Mouse (Mus musculus) T-cell, adult 2 months (primary cell): Measurements from ENCODE around the gene Srxn1.
"Not testable (repeated sequence)": the region's sequence is repeated elsewhere in the genome, so short reads cannot be mapped to it uniquely, and the experiment has no call there.

Source experiments
- DNase-seq: peaks from one replicate; pipeline ENCODE4 v3.0.0; 2022; ENCODE audit warnings: low spot score

Srxn1 gene

GRCm38 (mm10) chr2:152105318-152106224 lies at the start of gene Srxn1:
Gene Srxn1 (plus strand): TSS chr2:152105516.
- DNase-seq, result peak; percentile 19

- DNase-seq, result no peak
These were observed 48.7 kb upstream of the Srxn1 start for GRCm38 (mm10) chr2:152056368-152057251.

DNA sequence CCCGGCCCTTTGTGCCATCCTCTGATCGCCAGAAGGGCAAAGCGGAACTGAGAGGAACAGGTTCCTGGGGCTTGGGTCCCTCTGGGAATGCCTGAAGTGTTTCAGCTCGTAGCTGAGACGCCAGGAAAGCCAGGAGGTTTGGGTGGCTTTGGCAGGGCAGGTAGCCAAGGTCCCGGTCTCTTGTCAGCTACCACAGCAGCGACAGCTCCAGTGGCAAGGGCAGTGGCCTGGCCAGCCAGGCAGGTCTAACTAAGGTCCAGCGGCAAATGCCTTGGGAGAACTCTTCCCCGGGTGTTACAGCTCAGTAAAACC lies 48.1 kb upstream of the Srxn1 start:
- DNase-seq, result no peak

DNA sequence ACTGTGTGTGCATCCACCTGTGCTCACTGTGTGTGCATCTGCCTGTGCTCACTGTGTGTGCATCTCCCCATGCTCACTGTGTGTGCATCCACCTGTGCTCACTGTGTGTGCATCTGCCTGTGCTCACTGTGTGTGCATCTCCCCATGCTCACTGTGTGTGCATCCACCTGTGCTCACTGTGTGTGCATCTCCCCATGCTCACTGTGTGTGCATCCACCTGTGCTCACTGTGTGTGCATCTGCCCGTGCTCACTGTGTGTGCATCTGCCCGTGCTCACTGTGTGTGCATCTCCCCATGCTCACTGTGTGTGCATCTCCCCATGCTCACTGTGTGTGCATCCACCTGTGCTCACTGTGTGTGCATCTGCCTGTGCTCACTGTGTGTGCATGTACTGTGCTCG lies 42.5 kb upstream of the Srxn1 start:
- not testable (repeated sequence) for DNase-seq

DNA sequence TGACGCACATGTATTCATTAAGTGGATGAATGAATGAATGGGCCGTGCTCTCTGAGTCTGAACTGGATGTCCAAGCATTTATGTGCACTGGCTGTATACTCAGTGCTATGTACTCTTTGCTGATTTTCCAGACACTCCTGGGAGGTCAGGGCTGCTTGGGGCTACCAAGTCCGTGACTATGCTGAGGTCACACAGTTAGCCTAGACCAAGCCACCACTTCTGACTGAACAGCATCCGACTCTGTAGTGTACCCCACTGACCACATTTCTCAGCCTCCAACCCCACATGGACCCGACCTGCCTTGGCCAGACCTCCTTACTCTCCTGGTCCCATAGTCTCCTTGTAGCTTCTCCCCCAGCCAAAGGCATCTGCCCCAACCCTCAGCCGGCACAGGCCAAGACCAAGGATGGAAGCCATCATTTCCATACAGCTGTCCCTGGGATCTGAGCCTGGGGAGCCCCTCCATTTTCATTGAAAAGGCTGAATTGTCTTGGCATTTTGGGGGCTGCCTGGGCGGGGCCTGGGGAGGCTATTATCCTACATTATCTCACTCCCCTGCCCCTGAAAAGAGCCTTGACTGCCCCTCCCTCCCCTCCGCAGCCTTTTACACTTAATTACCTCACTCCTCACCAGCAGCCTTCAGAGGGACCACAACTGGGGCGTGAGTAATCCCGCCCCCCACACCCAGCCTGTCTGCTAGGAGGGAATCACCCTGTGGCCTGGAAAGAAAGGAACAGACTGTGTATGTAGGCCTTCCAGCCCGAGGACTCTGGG lies 36.5 kb upstream of the Srxn1 start:
- no peak for DNase-seq

- no peak for DNase-seq
These were observed 35.9 kb upstream of the Srxn1 start for GRCm38 (mm10) chr2:152069434-152069786.

DNA sequence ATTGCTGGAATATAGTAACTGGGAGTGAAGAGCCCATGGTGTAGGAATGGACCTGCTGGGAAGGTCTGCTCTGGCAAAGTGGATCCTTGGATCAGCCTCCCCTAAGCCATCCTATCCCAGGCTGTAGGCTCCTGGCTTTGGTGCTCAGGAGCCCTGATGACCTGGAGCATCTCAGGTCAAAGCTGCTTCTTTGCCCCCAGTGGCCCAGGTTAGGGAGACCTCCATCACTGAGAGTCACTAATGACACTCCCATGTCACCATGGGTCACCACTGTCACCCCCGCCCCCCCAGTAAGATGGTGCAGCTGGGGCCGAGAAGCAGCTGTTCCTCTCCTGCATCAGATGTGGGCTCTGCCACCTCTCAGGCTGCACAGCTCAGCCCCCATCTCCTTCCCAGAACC lies 35.4 kb upstream of the Srxn1 start:
- no peak for DNase-seq

DNA sequence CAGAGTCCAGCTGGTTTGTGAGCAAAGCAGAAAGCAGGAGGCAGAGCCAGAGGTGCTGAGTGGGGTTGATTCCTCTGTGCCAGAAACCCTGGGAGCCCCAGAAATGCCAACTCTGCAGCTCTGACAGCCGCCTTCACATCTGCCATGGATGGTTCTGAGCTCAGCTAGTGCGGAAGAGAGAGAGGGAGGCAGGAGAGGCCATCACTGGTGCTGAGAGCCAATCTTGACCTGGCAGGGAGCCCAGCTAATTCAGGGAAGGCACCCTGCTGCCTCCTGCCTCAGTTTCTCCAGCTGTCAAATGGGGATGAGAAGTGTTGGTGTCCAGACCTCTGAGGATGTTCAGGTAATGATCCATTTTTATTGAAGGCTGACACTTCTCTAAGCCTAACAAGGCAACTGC lies 30.8 kb upstream of the Srxn1 start:
- DNase-seq, result no peak

GRCm38 (mm10) chr2:152075294-152075889 lies 29.9 kb upstream of the Srxn1 start:
- DNase-seq, result no peak

DNA sequence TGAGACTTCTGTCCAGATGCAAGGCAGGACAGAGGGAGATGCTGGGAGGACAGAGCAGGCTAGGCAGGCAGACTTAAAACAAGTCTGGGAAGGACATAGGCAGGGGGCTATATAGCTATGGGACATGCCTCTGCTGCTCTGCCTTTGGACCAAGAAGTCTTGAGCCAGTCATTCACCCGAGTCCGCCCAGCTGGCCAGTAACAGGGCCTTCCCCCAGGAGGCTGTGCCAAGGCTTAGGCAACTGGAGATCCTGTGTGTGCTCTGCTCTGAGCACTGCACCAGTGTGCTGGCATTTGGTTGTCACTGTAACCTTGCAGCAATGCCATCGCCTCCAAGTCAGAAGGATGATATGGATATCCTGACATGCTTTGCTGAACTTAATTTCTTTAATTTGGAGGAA lies 28.0 kb upstream of the Srxn1 start:
- no peak for DNase-seq

GRCm38 (mm10) chr2:152080685-152081541 lies 24.4 kb upstream of the Srxn1 start, which contains the start of gene Scrt2:
Gene Scrt2 (plus strand): TSS chr2:152081529.
- no peak for DNase-seq

GRCm38 (mm10) chr2:152081641-152082448 lies 23.5 kb upstream of the Srxn1 start:
- peak; percentile 14 for DNase-seq

- no peak for DNase-seq
These were observed 22.6 kb upstream of the Srxn1 start for GRCm38 (mm10) chr2:152082456-152083285.

GRCm38 (mm10) chr2:152083411-152083810 lies 21.9 kb upstream of the Srxn1 start:
- DNase-seq, result no peak

DNA sequence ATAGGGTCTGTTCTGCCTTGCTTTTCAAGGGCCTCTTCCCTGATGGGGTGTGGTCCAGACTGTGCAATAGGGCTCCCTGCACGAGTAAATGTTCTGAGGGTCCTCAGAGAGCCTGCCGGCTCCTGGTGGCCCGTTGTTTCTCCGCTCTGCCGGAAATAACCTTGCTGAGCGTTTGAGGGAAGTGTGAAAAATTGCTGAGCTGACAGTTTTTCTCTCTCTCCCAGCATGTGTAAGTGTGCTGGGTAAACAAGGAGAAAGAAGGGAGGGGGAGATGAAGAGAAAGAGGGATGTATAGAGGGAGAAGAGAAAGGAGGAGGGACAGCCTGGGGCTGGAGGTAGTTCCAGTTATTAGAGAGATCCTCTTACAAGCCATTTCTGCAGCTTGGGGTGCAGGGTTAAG lies 21.0 kb upstream of the Srxn1 start:
- DNase-seq, result no peak

- DNase-seq, result no peak
These were observed 19.9 kb upstream of the Srxn1 start for GRCm38 (mm10) chr2:152085414-152085813.

GRCm38 (mm10) chr2:152086451-152086850 lies 18.9 kb upstream of the Srxn1 start:
- no peak for DNase-seq

DNA sequence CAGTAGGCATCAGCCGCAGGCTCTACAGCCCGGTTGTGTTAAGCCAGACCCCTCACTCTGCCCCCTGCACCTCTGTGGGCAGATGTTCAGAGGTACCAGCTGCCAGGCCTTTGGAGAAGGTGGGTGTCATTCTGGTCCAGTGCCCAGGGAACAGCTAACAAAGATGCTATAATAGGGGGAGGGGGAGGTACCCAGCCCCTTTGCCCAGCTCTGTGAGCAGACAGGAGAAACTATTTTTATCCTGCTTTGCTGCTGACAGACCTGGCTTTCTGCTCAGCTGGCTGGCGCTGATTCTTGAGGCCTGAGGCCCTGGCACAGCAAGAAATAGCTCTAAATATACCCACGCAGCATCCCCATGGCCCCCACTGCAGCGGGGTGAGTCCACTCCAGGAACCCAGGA lies 18.2 kb upstream of the Srxn1 start:
- no peak for DNase-seq

- peak; percentile 10 for DNase-seq
These were observed 16.2 kb upstream of the Srxn1 start for GRCm38 (mm10) chr2:152089078-152089477.
